Mouse (Mus musculus) v-Abl transformed pro-B cells (cell line): Measurements from ENCODE around the gene Selenof.

Experiments
- in situ Hi-C, 2 experiments: fragments of 400-800 bp; cut with MboI; formaldehyde crosslinking; loops; one replicate each; pipeline ENCODE4 v1.15.1; 2025; ENCODE audit not compliant: unreplicated experiment in 2 of 2

The Selenof gene

DNA sequence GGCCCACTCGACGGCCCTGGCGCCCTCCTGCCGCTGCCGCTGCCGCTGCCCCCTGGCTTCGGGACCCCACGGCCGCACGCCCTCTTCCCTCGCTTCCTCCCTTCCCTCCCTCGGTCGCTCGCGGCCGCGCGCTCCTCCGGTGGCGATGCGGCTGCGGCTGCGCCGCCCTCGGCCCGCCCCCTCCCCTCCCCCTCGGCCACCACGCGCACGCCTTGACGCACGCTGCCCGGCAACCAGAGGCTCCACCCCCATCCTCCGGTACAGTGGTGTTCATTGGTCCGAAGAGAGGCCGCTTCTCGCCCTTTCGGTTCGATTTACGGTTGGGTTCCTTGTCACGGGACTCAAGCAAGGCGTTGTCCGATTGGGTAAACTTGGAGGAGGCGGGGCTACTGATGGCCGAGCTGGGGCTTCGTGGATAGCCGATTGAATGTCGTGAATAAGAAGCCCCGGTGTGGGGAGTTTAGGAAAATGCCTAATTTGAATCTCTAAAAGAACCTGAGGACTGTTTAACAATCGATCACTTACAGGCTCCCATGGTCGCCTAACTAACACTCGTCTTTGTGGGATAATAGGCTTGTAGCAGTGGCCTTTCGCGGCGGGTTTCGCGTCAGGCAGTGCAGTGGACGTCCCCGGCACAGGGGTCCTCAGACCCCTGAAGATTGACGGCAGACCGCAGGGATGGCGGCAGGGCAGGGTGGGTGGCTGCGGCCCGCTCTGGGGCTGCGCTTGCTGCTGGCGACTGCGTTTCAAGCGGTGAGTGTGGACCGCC lies at the start of gene Selenof, which contains the start of gene Hs2st1:
Selenof (plus strand) TSS at position 258 of the 769 bp plus-strand sequence.
Hs2st1 (minus strand) TSS at position 135 of the 769 bp plus-strand sequence.
- in situ Hi-C loops = loop anchor here in 1 of 2 experiments (10.0 kb wide), 3 partner anchors 145 to 1685 kb away; partner anchors contain the start of genes Lmo4 and Pkn2

DNA sequence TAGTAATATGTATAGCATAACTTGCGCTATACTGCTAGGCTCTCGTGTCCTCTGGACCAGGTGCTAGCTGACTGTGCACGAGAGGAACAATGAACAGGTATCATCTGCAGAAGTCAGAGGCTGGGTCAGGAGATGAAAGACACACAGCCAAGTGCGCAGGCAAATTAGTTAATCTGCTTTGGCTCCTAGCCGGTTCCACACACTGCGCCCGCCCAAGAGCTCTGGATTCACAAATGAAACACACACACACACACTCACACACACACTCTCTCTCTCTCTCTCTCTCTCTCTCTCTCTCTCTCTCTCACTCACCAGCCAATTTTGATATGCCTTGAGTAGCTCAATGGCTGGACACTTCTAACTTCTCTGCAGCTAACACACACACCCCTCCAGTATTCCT lies 42.2 kb upstream of the Selenof start:
- in situ Hi-C loops = no loop called here

DNA sequence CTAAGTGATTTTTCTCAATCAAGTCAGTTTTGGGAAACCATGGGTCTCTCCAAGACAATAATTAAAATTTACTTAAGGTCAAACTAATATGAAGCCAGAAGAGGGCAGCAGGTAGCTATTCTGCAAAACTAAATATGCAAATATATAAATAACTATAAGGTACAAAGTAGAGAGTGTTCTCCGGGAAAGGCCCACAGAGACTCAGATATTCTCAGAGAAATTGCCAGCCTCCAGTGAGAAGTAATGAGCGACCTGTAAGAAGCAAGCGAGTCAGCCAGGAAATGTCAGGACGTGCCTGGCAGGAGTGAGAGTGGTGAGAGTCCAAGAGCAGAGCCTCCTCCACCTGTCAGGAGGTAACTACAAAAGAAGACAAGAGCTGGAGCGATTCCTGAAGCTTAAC lies 39.1 kb upstream of the Selenof start:
- in situ Hi-C loops = loop anchor here (5.0 to 10.0 kb wide), 2 partner anchors 74 to 86 kb away; no protein-coding TSS in a partner anchor

DNA sequence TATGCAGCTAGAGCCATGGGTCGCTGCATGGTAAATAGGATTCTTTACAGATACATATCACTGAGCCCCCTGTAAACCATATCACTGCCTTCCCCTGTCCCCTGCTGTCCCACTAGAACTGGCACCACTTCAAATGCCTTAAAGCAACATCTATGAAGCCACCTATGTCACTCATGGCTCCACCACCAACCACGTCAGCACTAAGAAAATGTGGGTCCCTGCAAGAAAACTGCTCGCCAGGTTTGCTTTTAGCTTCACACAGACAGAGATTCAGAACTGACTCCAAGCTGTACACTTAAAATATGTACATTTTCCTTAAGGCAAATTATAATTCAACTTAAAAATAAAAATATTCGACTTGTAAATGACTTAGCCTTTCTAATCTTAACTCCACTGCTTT lies 35.0 kb upstream of the Selenof start:
- in situ Hi-C loops = loop anchor here in 1 of 2 experiments (10.0 kb wide), 1 partner anchor 70 kb away; no protein-coding TSS in a partner anchor

DNA sequence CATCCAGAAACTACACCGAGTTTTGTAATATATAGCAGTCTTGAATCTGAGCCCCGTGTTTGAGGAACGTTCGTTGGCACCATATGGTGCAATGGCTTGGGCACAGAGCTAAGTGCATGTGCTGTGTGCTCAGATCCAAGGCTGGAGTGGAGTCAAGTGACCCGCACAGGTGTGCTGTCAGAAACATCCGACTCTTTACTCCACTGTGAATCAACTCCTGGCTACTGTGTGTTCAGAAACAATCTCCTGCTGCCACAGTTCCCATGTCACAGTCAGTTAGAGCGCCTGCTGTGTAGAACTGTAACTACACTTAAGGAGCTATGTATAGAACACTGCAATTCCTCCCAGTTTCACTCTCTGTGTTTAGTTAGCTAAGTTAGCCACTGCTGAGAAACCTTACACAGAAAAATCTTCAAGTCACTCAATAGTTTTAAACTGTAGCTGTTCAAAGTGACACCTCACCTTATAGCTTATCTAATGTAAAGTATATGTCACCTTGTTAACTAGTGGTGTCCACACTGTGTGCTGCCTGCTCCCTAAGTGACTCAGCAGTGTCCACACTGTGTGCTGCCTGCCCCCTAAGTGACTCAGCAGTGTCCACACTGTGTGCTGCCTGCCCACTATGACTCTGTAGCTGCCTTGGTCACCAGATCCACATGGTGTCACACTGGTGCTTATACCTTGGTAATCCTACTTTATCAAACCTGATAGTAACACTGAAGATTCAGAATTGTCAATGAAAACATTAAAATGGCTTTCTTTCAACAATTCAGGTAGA lies 32.8 kb upstream of the Selenof start:
- in situ Hi-C loops = loop anchor here in 1 of 2 experiments (10.0 kb wide), 1 partner anchor 68 kb away; no protein-coding TSS in a partner anchor

DNA sequence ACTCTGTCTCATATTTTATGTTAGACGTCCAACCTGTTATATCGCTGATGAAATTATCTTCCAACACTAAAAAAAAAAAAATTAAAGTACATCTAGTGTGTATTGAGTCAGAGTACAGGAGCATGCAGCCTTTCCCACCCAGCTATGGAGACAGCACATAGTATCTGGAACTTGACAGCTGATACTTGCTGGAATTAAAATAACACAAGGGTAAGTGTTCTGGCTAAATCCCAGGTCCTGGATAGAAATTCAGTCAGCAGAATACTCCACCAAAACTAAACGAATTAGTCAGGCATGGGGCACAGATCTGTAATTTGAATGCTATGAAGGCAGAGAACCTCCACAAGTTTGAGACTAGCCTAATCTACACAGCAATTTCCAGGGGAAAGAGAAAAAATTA lies 31.1 kb upstream of the Selenof start:
- in situ Hi-C loops = loop anchor here in 1 of 2 experiments (10.0 kb wide), 1 partner anchor 66 kb away; no protein-coding TSS in a partner anchor

DNA sequence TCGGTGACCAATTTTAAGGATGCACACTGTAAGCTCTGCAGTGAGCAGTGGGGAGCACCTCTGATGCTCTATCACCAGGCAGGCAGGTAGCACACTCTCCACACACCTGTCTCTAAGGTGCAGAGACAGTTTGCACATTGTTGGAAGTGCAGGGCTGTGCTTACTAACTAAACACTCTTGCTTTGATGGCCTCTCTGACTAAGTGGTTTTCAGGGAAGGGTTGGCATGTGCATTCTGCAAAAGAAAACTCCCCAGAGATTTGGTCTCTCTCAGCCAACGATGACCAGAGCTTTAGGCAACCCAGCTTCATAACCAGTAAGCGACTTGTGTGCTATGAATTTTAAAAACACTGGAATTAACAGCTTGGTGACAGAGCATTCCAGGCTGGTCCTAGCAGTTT lies 29.3 kb upstream of the Selenof start:
- in situ Hi-C loops = no loop called here

DNA sequence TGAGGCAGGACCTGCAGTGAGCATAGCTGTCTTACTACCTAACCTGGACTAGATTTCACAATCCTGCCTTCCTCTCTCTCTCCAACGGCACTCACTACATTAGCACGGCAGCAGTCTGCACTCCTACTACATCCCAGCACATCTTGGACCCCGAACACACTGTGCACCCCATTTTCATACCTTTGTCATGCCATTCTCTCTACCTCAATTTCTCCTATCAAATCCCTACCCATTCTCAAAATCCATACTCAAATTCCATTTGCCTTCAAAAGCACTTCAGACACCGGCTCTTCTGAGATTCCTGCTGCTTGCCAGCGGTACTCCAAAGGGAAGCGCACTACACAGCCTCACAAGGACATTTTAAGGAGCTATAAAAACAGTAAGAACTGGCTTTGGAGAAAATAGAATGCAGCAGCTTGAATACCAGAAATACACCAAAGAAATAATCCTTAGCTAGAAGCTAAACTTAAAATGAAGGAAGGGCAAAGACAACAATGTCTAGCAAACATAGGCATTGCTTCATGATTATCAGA lies 28.1 kb upstream of the Selenof start:
- in situ Hi-C loops = no loop called here

DNA sequence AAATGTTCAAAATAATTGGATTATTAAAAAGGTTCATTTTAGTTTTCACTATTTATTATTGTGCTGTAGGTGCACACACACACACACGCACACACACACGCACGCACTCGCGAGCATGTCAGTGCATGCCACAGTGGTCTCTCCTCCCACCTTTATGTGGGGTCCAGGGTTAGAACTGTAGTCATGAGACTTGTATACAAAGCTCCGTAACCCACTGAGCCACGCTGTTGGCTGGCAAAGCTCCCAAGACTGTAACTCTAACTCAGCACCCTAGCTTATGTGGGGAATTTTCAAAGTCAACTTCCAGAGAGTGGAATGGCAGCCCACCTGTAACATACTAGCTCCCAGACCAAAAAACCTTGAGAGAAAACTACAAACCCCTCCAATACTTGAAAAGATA lies 25.0 kb upstream of the Selenof start:
- in situ Hi-C loops = no loop called here

DNA sequence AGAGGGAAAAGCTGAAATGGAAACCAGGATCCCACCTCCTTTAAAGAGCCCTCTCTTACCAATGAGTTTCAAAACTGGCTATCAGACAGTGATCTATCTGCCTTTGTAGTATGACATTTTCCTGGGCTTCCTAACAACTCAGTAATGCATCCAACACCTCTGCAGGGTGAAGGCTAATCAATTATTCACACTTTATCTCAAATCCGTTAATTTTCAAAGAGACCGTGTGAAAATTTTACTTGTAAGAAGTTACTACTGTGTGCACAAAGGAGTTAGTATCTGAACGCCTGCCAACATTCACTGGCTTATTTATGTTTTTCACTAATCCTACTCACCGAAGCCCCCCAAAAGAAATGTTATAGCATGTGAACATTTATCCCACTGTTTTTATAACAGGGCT lies 24.3 kb upstream of the Selenof start:
- in situ Hi-C loops = no loop called here

DNA sequence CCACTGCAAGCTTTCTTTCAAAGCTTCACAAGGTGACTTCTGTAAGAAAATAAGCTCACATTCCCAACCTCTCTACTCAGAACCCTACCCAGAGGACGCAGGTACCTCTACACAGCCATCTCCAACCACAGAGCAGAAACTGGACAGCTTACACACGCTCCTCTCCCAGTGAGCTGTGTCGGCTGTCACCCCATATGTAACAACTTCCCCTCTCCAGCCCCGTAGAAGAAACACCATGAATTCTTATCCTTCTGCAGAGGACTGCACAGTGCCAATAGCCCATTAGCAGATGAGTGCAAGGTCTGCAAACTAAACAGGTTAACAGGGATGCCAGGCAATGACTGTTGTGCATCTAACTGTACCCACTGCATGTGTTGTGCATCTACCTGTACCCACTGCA lies 23.6 kb upstream of the Selenof start:
- in situ Hi-C loops = no loop called here

DNA sequence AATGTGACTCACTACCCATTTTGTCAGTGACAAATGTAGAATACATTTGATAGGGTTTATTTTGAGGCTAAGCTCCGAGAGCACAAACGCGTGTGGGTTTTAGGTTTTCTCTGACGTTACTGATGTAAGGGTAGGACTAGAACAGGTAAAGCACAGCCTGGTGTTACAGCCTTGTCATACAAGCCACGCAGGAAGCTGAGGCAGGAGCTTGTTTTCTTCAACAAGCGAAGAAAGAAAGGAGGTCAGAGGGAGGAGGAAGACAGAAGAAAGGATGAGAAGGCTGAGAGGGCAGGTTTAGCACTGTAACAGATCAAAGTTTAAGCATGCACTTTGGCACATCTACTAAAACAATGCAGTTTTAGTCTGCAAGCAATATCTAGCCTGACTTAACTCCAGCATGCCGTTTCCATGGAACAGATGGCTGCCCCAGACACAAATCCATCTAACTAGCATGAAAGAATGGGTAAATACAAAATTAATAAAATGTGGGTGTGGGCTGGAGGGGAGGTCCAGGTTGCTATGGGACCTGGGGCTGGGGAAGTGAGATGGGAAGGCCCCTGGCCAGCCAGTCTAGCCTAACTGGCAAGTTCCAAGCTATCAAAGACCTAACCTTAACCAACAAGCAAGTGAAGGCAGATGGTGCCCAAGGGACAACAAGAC lies 21.8 kb upstream of the Selenof start:
- in situ Hi-C loops = no loop called here

DNA sequence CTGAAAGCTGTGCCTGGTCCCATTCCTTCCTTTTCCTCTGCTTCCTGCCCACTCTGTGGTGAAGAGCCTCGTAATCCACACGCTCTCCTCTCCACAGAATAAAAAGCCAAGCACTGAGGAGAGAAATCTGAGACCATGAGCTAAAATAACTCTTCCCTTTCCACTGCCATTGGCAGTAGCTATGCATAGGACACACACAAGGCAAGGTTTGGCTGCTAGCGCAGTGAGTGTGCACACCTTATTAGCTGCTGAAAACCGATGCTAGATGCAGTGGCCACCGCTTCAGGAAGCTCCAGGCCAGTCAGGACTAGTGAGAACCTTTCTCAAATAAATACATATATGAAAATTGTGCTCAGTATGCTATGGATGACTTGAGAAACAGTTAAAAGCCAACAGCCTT lies 20.1 kb upstream of the Selenof start:
- in situ Hi-C loops = no loop called here

DNA sequence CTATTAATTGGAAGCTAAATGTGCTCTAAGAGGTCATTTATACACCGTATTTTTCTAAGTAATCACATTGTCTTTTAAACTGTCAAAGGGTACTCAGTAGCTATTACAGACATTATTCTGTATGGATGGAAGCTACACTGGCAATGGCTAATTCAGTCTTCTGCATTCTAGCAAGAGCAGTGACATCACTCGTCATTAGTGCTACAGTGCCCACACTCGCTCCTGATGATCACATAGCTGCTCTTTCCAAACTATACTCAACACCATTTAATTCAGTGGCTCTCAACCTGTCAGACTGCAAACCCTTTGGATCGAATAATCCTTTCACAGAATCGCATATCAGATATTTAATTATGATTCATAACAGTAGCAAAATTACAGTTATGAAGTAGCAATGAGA lies 19.4 kb upstream of the Selenof start:
- in situ Hi-C loops = no loop called here

DNA sequence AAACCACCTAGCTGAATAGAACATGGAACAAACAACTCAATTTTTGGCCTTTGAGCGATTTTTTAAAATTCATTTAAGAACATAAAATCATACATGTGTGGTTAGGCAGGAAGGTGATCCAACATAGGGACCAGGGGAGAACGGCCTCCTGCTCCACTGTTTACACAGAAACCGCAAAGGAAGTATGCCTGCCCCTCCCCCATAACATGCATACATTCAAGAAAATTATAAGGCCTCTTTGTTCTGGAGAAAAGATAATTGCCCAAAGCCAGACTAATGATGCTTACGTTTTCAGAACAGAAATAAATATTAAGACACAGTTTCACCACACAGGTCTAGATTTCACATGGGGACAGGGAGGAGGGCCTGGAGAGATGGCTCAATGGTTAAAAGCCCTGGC lies 18.7 kb upstream of the Selenof start:
- in situ Hi-C loops = no loop called here

DNA sequence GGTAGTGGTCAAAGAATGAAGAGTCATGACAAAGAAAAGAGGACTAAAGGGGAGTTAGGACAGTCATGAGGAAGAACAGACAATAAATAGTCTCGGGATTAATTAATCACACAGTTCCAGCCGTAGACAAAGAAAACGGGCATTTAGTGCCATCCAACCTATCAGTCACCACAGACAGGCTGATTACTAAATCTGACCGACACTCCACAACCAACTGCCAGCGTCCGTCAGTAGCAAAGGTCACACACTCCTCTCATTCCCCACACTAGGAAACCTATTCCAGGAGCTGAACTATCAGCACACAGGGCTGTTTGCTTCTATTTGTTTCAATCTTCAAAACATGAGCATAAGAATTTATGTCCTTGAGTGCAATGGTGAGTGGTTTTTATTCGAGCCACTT lies 16.2 kb upstream of the Selenof start:
- in situ Hi-C loops = no loop called here

DNA sequence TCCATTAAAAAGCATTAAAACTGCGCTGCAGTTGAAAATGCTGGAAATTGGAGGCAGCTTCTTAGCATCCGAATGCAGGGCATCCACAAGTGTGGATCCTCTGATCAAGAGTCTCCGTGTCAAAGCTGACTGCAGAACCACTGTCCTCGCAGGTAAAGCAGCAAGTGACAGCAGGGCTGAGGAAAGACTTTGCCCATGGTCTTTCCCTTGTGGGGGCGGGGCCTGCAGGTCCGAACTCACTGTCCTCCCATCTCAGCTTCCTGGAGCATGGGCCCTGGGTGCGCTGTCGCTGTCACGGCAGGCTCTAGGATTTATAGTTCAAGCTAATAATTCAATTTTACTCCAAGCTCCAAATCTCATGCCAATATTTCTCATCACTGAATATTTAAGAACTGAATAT lies 15.6 kb upstream of the Selenof start:
- in situ Hi-C loops = no loop called here

DNA sequence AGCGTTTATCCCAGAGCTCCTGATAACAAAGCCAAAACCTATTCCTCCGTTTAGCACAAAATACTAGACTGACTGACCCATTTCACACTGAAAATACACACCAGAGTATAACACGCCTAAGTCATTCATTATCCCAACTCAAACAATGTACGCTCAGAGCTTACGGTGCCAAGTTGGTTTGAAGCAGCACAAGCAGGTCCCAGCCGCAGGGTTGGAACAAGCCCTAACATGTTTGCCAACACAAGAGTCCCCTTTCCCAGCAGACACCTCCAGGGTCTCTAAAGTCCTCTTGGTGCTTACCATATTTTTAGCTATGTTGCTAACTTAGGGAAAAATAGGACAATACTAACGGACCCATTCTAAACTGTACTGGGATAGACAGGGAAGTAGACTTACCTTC lies 15.0 kb upstream of the Selenof start:
- in situ Hi-C loops = no loop called here

DNA sequence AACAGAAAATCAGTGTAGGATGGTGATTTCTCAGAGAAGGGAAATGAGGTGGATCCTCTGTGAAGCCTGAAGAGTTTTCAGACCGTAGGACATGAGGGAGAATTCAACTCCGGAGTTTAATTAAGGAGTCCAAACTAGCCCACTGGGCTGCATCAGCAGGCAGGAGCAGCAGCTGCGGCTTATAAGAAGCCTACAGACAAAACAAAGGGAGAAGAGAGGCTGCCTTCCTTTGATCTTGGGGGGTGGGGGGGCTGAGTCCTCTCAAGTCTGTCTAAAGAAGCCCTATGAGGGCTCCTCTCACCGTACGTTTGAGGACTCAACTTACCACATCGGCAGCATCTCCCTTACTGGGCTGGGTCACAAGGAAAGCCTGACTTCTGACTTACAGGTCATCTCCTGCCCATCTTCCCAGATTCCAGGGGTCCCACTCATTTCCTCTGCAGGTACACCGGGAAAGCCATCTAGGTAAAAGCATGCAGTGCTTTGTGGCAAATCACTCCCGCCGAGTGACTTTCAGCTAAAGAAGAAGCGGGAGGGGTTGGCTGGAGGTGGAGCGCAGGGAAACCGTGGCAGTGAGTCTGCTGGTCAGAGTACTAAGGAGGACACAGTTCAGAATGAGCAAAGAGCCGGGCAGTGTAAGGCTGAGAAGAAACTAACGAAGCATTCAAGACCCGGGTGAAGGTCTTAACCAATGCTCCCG lies 13.3 kb upstream of the Selenof start:
- in situ Hi-C loops = no loop called here

DNA sequence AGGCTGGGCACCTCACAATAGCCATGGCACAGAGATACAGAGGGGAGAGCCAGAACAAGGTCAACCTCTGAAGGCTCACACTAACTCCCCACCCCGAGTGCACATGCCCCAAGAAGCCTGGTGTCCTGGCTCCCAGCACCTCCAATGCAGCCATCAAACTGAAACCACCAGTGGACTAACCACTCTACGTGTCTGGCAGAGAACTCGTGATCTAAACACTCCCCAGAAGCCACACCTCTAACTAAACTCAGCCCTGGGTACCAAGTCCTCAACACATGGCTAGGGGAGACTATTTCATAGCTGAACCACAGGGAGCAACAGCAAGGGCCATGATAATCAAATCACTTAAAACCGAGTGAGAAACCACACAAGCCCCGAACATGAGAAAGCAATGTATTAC lies 11.8 kb upstream of the Selenof start:
- in situ Hi-C loops = no loop called here
